Mouse (Mus musculus) megakaryocyte, embryonic 14.5 days (primary cell): Measurements from ENCODE around the gene Cryab. TPM values are rescaled to one million over a fixed set of nuclear protein-coding genes. Genes with fewer than 3 reads are reported as not detected.

Experiments used
- H3K27me3 ChIP-seq: replicated peaks from 2 replicates; pipeline ENCODE3; 2012; ENCODE audit warnings: inconsistent platforms
- H3K36me3 ChIP-seq: replicated peaks from 2 replicates; pipeline ENCODE3; 2012; ENCODE audit warnings: low read length, inconsistent platforms, mixed read lengths
- H3K4me1 ChIP-seq: 2 replicates; pipeline ENCODE4 v1.6.1; 2012; ENCODE audit warnings: inconsistent platforms
- H3K4me3 ChIP-seq: replicated peaks from 2 replicates; pipeline ENCODE3; 2012; ENCODE audit warnings: moderate library complexity, mild to moderate bottlenecking, inconsistent platforms
- H3K9me3 ChIP-seq: 2 replicates; pipeline ENCODE4 v1.6.1; 2012; ENCODE audit warnings: inconsistent platforms
- FLI1 ChIP-seq: IDR thresholded peaks from 2 replicates; pipeline ENCODE4 v1.6.1; 2012; ENCODE audit warnings: low read length, inconsistent platforms, mixed read lengths
- GATA1 ChIP-seq: IDR thresholded peaks from 3 replicates; pipeline ENCODE4 v1.6.1; 2012; ENCODE audit warnings: mixed read lengths, low read length, inconsistent platforms, borderline replicate concordance
- polyA plus RNA-seq: library from polyadenylated mRNA; stranded (reverse); fragments of >175 nt; gene quantifications from 2 replicates; pipeline ENCODE4 v1.2.3, GENCODE M21; 2012; ENCODE audit warnings: low replicate concordance; ENCODE audit not compliant: insufficient read depth

The Cryab gene
- not detected in 2 replicates for polyA plus RNA-seq

DNA sequence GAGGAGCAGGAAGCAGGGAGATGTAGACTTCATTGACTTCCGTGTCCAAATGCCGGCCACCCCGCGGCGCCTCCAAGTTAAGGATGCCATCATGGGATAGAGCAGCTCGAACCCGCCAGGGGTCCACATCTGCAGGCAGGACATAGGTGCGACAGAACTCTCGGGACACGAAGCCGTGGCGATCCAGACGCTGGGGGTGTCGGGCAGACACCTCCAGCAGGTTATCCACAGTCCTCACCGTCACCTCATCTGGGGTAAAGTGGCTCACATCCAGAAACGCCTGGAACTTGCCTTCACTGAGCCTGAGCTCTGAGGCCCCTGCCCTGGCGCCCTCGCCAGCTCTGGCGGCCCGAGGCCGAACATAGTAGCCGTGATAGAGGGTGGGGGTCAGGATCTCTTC lies at the start of gene Cryab:
Cryab (plus strand) TSS at position 3 of the 400 bp plus-strand sequence.
- TF ChIP-seq GATA1 (no peak), FLI1 (no peak)
- Histone ChIP-seq H3K4me1 (peaks cover 9% of the 10 kb centered on the region), H3K27me3 (peaks cover 36% of the 10 kb centered on the region), H3K36me3 (no peaks in the 10 kb centered on the region), H3K4me3 (no peak within 1 kb of the TSS), H3K9me3 (no peaks in the 10 kb centered on the region)

GRCm38 (mm10) chr9:50704907-50705306 lies 46.2 kb upstream of the Cryab start:
- no peaks in the 10 kb centered on the region for H3K9me3 ChIP-seq
- TF ChIP-seq FLI1 (no peak), GATA1 (no peak)
- H3K4me1 ChIP-seq = peaks cover 10% of the 10 kb centered on the region
- no peaks in the 10 kb centered on the region for H3K36me3 ChIP-seq
- peaks cover 40% of the 10 kb centered on the region for H3K27me3 ChIP-seq
- no peak overlapping the region for H3K4me3 ChIP-seq

DNA sequence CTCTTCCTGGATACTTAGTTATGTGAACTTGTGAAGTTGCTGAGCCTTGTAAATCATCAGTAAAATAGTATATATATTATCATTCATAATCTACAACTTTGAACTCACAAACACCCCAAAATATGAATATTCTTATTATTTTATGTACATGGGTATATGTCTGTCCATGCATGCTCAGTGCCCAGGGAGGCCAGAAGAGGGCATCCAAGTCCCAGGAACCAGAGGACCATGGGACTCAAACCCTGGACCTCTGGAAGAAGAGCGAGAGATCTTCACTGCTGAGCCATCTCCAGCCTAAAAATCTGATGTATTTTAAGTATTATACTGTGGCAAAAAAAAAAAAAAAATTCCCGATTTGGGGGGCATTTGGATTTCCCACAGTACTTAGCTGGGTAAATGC lies 42.0 kb upstream of the Cryab start:
- Histone ChIP-seq H3K27me3 (peaks cover 22% of the 10 kb centered on the region), H3K9me3 (no peaks in the 10 kb centered on the region), H3K4me3 (no peak overlapping the region), H3K36me3 (no peaks in the 10 kb centered on the region), H3K4me1 (no peaks in the 10 kb centered on the region; the same call in 1 of the 2 replicates)
- TF ChIP-seq GATA1 (no peak), FLI1 (no peak)

GRCm38 (mm10) chr9:50711337-50711736 lies 39.8 kb upstream of the Cryab start:
- Histone ChIP-seq H3K4me1 (no peaks in the 10 kb centered on the region; the same call in 1 of the 2 replicates), H3K36me3 (no peaks in the 10 kb centered on the region), H3K9me3 (no peaks in the 10 kb centered on the region), H3K27me3 (peaks cover 32% of the 10 kb centered on the region), H3K4me3 (no peak overlapping the region)
- TF ChIP-seq GATA1 (no peak), FLI1 (no peak)

- Histone ChIP-seq H3K9me3 (no peaks in the 10 kb centered on the region), H3K36me3 (no peaks in the 10 kb centered on the region), H3K4me1 (peaks cover 5% of the 10 kb centered on the region; the same call in 1 of the 2 replicates), H3K4me3 (no peak overlapping the region), H3K27me3 (peaks cover 51% of the 10 kb centered on the region)
- TF ChIP-seq FLI1 = no peak
- no peak for TF ChIP-seq GATA1
These were observed 36.9 kb upstream of the Cryab start for GRCm38 (mm10) chr9:50714188-50714587.

DNA sequence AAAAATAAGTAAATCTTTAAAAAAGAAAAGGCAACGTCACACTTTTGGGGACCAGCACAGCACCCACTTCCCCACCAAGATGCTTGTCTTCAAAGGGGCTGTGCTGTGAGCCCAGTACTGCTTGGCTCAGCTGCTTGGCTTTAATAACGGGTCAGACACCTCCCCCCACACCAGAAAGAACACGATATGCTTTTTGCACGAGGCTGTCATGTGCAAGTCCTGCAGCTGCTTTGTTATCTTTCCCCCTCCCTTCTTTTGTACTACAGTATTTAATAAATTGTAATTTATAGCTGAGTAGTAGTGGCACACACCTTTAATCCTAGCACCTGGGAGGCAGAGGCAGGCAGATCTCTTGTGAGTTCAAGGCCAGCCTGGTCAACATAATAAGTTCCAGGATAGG lies 32.2 kb upstream of the Cryab start:
- H3K36me3 ChIP-seq = no peaks in the 10 kb centered on the region
- TF ChIP-seq FLI1 (no peak), GATA1 (no peak)
- peaks cover 11% of the 10 kb centered on the region; the same call in 1 of the 2 replicates for H3K4me1 ChIP-seq
- no peak overlapping the region for H3K4me3 ChIP-seq
- H3K27me3 ChIP-seq = peaks cover 63% of the 10 kb centered on the region
- H3K9me3 ChIP-seq = no peaks in the 10 kb centered on the region

DNA sequence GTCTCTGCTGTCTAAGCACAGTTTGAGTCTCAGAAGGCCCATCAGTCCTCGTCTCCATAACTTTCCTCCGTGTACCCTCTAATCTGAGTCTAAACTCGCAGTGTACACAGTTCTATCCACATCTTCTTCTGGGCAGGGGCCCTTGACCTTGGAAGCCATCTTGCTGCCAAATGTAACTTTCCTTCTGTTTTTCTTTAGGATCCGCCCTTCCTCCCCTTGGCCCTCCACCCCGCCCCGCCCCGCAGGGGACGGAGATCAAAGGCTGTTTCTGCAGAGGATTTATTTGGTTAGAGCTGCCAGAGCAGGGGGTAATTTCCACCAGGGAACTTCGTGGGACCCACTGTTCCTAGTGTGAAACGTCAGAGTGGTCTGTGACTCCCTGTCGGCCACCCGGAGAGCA lies 30.1 kb upstream of the Cryab start:
- H3K27me3 ChIP-seq = peaks cover 67% of the 10 kb centered on the region
- H3K9me3 ChIP-seq = no peaks in the 10 kb centered on the region
- no peak overlapping the region for H3K4me3 ChIP-seq
- peaks cover 11% of the 10 kb centered on the region; the same call in 1 of the 2 replicates for H3K4me1 ChIP-seq
- TF ChIP-seq FLI1 (no peak), GATA1 (no peak)
- H3K36me3 ChIP-seq = no peaks in the 10 kb centered on the region

- H3K4me3 ChIP-seq = no peak overlapping the region
- peaks cover 10% of the 10 kb centered on the region for H3K4me1 ChIP-seq
- H3K9me3 ChIP-seq = no peaks in the 10 kb centered on the region
- H3K36me3 ChIP-seq = no peaks in the 10 kb centered on the region
- TF ChIP-seq FLI1 (no peak), GATA1 (no peak)
- peaks cover 67% of the 10 kb centered on the region for H3K27me3 ChIP-seq
These were observed 28.6 kb upstream of the Cryab start for GRCm38 (mm10) chr9:50722451-50722911.

DNA sequence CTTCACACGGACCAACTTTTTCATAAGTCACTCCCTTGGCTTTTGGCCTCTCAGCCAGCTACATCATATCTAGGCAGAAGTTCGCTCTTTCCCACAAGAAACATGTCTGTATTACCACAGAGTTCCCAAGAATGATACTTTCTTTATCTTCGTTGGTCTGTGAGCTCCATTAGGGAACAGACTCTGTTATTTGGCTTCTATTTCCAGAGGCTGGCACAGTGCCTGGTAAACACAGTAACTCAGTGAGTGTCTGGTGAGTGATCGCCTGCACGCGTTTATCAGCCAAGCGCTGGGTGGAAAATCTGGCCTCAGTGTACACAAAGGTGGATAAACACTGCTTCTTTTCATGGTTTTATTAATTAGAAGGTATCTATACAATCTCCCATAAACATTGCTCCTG lies 27.7 kb upstream of the Cryab start:
- Histone ChIP-seq H3K36me3 (no peaks in the 10 kb centered on the region), H3K4me3 (no peak overlapping the region), H3K27me3 (peaks cover 67% of the 10 kb centered on the region), H3K9me3 (no peaks in the 10 kb centered on the region), H3K4me1 (peaks cover 18% of the 10 kb centered on the region)
- TF ChIP-seq FLI1 = no peak
- TF ChIP-seq GATA1 = no peak

GRCm38 (mm10) chr9:50724147-50724546 lies 27.0 kb upstream of the Cryab start:
- Histone ChIP-seq H3K9me3 (no peaks in the 10 kb centered on the region), H3K4me3 (no peak overlapping the region), H3K27me3 (peaks cover 70% of the 10 kb centered on the region), H3K36me3 (no peaks in the 10 kb centered on the region), H3K4me1 (peaks cover 21% of the 10 kb centered on the region)
- TF ChIP-seq FLI1 = no peak
- TF ChIP-seq GATA1 = no peak

GRCm38 (mm10) chr9:50724661-50725330 lies 26.3 kb upstream of the Cryab start:
- Histone ChIP-seq H3K4me3 (no peak overlapping the region), H3K27me3 (peaks cover 69% of the 10 kb centered on the region), H3K36me3 (no peaks in the 10 kb centered on the region), H3K4me1 (peaks cover 28% of the 10 kb centered on the region), H3K9me3 (no peaks in the 10 kb centered on the region)
- TF ChIP-seq FLI1 (no peak), GATA1 (no peak)
